Mouse (Mus musculus) stomach, embryonic 14.5 days (tissue): ENCODE results near the gene Foxf1. TPM values are rescaled to one million over a fixed set of nuclear protein-coding genes. Genes with fewer than 3 reads are reported as not detected.
A peak's percentile ranks its signal among the peaks of the same experiment; 100 is the strongest.

ENCODE experiments used
- ATAC-seq: fragments of 200-750 bp; cut with Nextera tagmentation; 2 replicates; pipeline ENCODE4 v1.8.0; 2017; ENCODE audit warnings: low read depth, moderate TSS enrichment; ENCODE audit not compliant: insufficient number of reproducible peaks, insufficient read depth, low FRiP score
- H3K27ac ChIP-seq: fragments of 300-500 bp; sonication (generic); 2 replicates; pipeline ENCODE4 v1.5.1; 2014; ENCODE audit warnings: mild to moderate bottlenecking, low read length, moderate library complexity, mixed read lengths
- H3K27me3 ChIP-seq: fragments of 300-500 bp; sonication (generic); 2 replicates; pipeline ENCODE4 v1.6.1; 2014; ENCODE audit warnings: low read length, control low read depth, mixed read lengths; ENCODE audit not compliant: control insufficient read depth, insufficient read depth
- H3K36me3 ChIP-seq: fragments of 300-500 bp; sonication (generic); 2 replicates; pipeline ENCODE4 v1.6.1; 2014; ENCODE audit warnings: mild to moderate bottlenecking, control low read depth, low read length, moderate library complexity, mixed read lengths; ENCODE audit not compliant: control insufficient read depth, insufficient read depth
- H3K4me1 ChIP-seq: fragments of 300-500 bp; sonication (generic); 2 replicates; pipeline ENCODE4 v1.6.1; 2014; ENCODE audit warnings: low read length, control low read depth, mixed read lengths; ENCODE audit not compliant: control insufficient read depth, insufficient read depth
- H3K4me2 ChIP-seq: fragments of 300-500 bp; sonication (generic); replicated peaks from 2 replicates; pipeline ENCODE4 v1.6.1; 2014; ENCODE audit warnings: low read depth, low read length, control low read depth
- H3K4me3 ChIP-seq: fragments of 300-500 bp; sonication (generic); 2 replicates; pipeline ENCODE4 v1.5.1; 2014; ENCODE audit warnings: low read depth, low read length, control low read depth
- H3K9ac ChIP-seq: fragments of 300-500 bp; sonication (generic); replicated peaks from 2 replicates; pipeline ENCODE4 v1.6.1; 2014; ENCODE audit warnings: low read depth, mild to moderate bottlenecking, control low read depth, low read length, moderate library complexity, mixed read lengths
- H3K9me3 ChIP-seq: fragments of 300-500 bp; sonication (generic); 2 replicates; pipeline ENCODE4 v1.6.1; 2016; ENCODE audit warnings: low read depth, low read length, control low read depth; ENCODE audit not compliant: control insufficient read depth
- whole genome bisulfite sequencing: fragments of 180-500 bp; shearing (Covaris S2); extraction: QIAGEN DNeasy Blood & Tissue Kit; methylation state at CpG from one replicate; pipeline ENCODE4 v1.1.7; 2014; 5-methylcytosine and 5-hydroxymethylcytosine counted together
- polyA plus RNA-seq: library from polyadenylated mRNA; unstranded; fragments of >200 nt; fragmentation: Nextera tagmentation; extraction: Ambion mirVana; gene quantifications from 2 replicates; pipeline ENCODE4 v1.2.1, GENCODE M21; 2014

Foxf1 gene
- polyA plus RNA-seq, 1 experiment from 2014 or later = 163 TPM

GRCm38 (mm10) chr8:121092141-121092540, 8.0 kb downstream of the Foxf1 start:
- ATAC-seq = peak; percentile 16; the same call in 1 of the 2 replicates
- 24% methylated on average over 6 of the region's 6 CpGs for WGBS

GRCm38 (mm10) chr8:121092627-121093026, 8.4 kb downstream of the Foxf1 start:
- Histone ChIP-seq H3K27me3 (peaks cover 11% of the 10 kb centered on the region; the same call in 1 of the 2 replicates), H3K4me1 (peaks cover 13% of the 10 kb centered on the region), H3K4me2 (0 out of 2 replicates have a peak overlapping the region, but pooled peaks have one; percentile 7), H3K4me3 (no peak overlapping the region), H3K9ac (no peak overlapping the region), H3K9me3 (no peaks in the 10 kb centered on the region), H3K36me3 (peaks cover 8% of the 10 kb centered on the region; the same call in 1 of the 2 replicates), H3K27ac (0 out of 2 replicates have a peak overlapping the region, but pooled peaks have one; percentile 16)
- ATAC-seq = peak; percentile 25; the same call in 1 of the 2 replicates
- 1% methylated on average over 16 of the region's 16 CpGs for WGBS

More at GRCm38 (mm10) chr8:121092141-121092540, 8.0 kb downstream of the Foxf1 start:
- H3K27ac ChIP-seq = 0 out of 2 replicates have a peak overlapping the region, but pooled peaks have one; percentile 16
- H3K36me3 ChIP-seq = peaks cover 7% of the 10 kb centered on the region; the same call in 1 of the 2 replicates
- H3K4me3 ChIP-seq = no peak overlapping the region
- H3K27me3 ChIP-seq = peaks cover 11% of the 10 kb centered on the region; the same call in 1 of the 2 replicates
- no peaks in the 10 kb centered on the region for H3K9me3 ChIP-seq
- 0 out of 2 replicates have a peak overlapping the region, but pooled peaks have one; percentile 78 for H3K4me2 ChIP-seq
- H3K4me1 ChIP-seq = peaks cover 13% of the 10 kb centered on the region
- H3K9ac ChIP-seq = no peak overlapping the region

- Histone ChIP-seq H3K27me3 (peaks cover 11% of the 10 kb centered on the region; the same call in 1 of the 2 replicates), H3K9ac (no peak overlapping the region), H3K4me1 (peaks cover 13% of the 10 kb centered on the region), H3K9me3 (no peaks in the 10 kb centered on the region), H3K36me3 (peaks cover 11% of the 10 kb centered on the region; the same call in 1 of the 2 replicates), H3K4me2 (no peak overlapping the region), H3K4me3 (no peak overlapping the region), H3K27ac (no peak overlapping the region)
- ATAC-seq = no peak
- WGBS = 63% methylated on average over 6 of the region's 6 CpGs
Observed at GRCm38 (mm10) chr8:121093496-121093895, 9.3 kb downstream of the Foxf1 start.

GRCm38 (mm10) chr8:121104049-121104818, 20.0 kb downstream of the Foxf1 start:
- peaks cover 8% of the 10 kb centered on the region; the same call in 1 of the 2 replicates for H3K4me1 ChIP-seq
- H3K4me2 ChIP-seq = no peak overlapping the region
- H3K9me3 ChIP-seq = no peaks in the 10 kb centered on the region
- peaks cover 52% of the 10 kb centered on the region for H3K36me3 ChIP-seq
- no peaks in the 10 kb centered on the region for H3K27me3 ChIP-seq
- H3K4me3 ChIP-seq = no peak overlapping the region
- 51% methylated on average over 17 of the region's 17 CpGs for WGBS
- no peak for ATAC-seq
- no peak overlapping the region for H3K9ac ChIP-seq
- H3K27ac ChIP-seq = no peak overlapping the region

GRCm38 (mm10) chr8:121107668-121108656, 23.8 kb downstream of the Foxf1 start, which contains the start of gene Mthfsd:
Gene Mthfsd, minus strand, starts transcription at chr8:121108392.
- Histone ChIP-seq H3K4me3 (peak within 1 kb of the TSS; percentile 90), H3K36me3 (peaks cover 24% of the 10 kb centered on the region), H3K4me1 (peaks cover 8% of the 10 kb centered on the region; the same call in 1 of the 2 replicates), H3K4me2 (peak within 1 kb of the TSS; percentile 88), H3K9me3 (no peaks in the 10 kb centered on the region), H3K9ac (peak within 1 kb of the TSS; percentile 85), H3K27ac (peak within 1 kb of the TSS; percentile 71), H3K27me3 (no peaks in the 10 kb centered on the region)
- ATAC-seq = peak; percentile 91
- WGBS = 1% methylated on average over 74 of the region's 75 CpGs

GRCm38 (mm10) chr8:121108657-121109056, 24.5 kb downstream of the Foxf1 start:
- peaks cover 8% of the 10 kb centered on the region; the same call in 1 of the 2 replicates for H3K4me1 ChIP-seq
- H3K4me3 ChIP-seq = peak overlapping the region; percentile 90
- peak overlapping the region; percentile 88 for H3K4me2 ChIP-seq
- H3K9ac ChIP-seq = peak overlapping the region; percentile 85; the same call in 1 of the 2 replicates
- H3K27me3 ChIP-seq = 0 out of 2 replicates have a peak, but pooled peaks cover 3% of the 10 kb centered on the region
- WGBS = 18% methylated on average over 5 of the region's 5 CpGs
- no peaks in the 10 kb centered on the region for H3K9me3 ChIP-seq
- H3K36me3 ChIP-seq = peaks cover 17% of the 10 kb centered on the region; the same call in 1 of the 2 replicates
- no peak overlapping the region for H3K27ac ChIP-seq
- no peak for ATAC-seq

- 38% methylated on average over 7 of the region's 7 CpGs for WGBS
- Histone ChIP-seq H3K4me3 (no peak overlapping the region), H3K4me1 (peaks cover 8% of the 10 kb centered on the region; the same call in 1 of the 2 replicates), H3K9me3 (no peaks in the 10 kb centered on the region), H3K9ac (no peak overlapping the region), H3K27ac (no peak overlapping the region), H3K27me3 (peaks cover 17% of the 10 kb centered on the region), H3K4me2 (no peak overlapping the region), H3K36me3 (peaks cover 2% of the 10 kb centered on the region; the same call in 1 of the 2 replicates)
- no peak for ATAC-seq
Observed at GRCm38 (mm10) chr8:121111145-121111907, 27.1 kb downstream of the Foxf1 start.
